Mouse (Mus musculus) forebrain, embryonic 16.5 days (tissue): Measurements from ENCODE around the gene Card14. TPM values are rescaled to one million over a fixed set of nuclear protein-coding genes. Genes with fewer than 3 reads are reported as not detected.

Source experiments
- ATAC-seq: fragments of 200-750 bp; cut with Nextera tagmentation; 2 replicates; pipeline ENCODE4 v1.8.0; 2017; ENCODE audit warnings: mild to moderate bottlenecking, moderate library complexity
- H3K27ac ChIP-seq: fragments of 300-500 bp; sonication (generic); 2 replicates; pipeline ENCODE4 v1.5.1; 2014; ENCODE audit warnings: low read length, control low read depth
- H3K27me3 ChIP-seq: fragments of 300-500 bp; sonication (generic); replicated peaks from 2 replicates; pipeline ENCODE4 v1.6.1; 2014; ENCODE audit warnings: low read length; ENCODE audit not compliant: control insufficient read depth, insufficient read depth
- H3K36me3 ChIP-seq: fragments of 300-500 bp; sonication (generic); 2 replicates; pipeline ENCODE4 v1.6.1; 2014; ENCODE audit not compliant: control insufficient read depth, insufficient read depth
- H3K4me1 ChIP-seq: fragments of 300-500 bp; sonication (generic); replicated peaks from 2 replicates; pipeline ENCODE4 v1.6.1; 2014; ENCODE audit warnings: low read length; ENCODE audit not compliant: control insufficient read depth, insufficient read depth
- H3K4me2 ChIP-seq: fragments of 300-500 bp; sonication (generic); 2 replicates; pipeline ENCODE4 v1.6.1; 2014; ENCODE audit warnings: mild to moderate bottlenecking, low read length, control low read depth
- H3K4me3 ChIP-seq: fragments of 300-500 bp; sonication (generic); replicated peaks from 2 replicates; pipeline ENCODE4 v1.5.1; 2014; ENCODE audit warnings: mild to moderate bottlenecking, low read length, control low read depth
- H3K9ac ChIP-seq: fragments of 300-500 bp; sonication (generic); replicated peaks from 2 replicates; pipeline ENCODE4 v1.6.1; 2014; ENCODE audit warnings: low read depth, low read length, control low read depth
- H3K9me3 ChIP-seq: fragments of 300-500 bp; sonication (generic); 2 replicates; pipeline ENCODE4 v1.6.1; 2016; ENCODE audit warnings: low read length; ENCODE audit not compliant: control insufficient read depth
- WGBS: fragments of 180-500 bp; shearing (Covaris S2); extraction: QIAGEN DNeasy Blood & Tissue Kit; methylation state at CpG from one replicate; pipeline ENCODE4 v1.1.7; 2014; 5-methylcytosine and 5-hydroxymethylcytosine counted together
- polyA plus RNA-seq: library from polyadenylated mRNA; unstranded; fragments of >200 nt; fragmentation: Nextera tagmentation; extraction: Ambion mirVana; gene quantifications from 2 replicates; pipeline ENCODE4 v1.2.1, GENCODE M21; 2015

The Card14 gene
- 0.13 and 0.40 TPM in 2 replicates for polyA plus RNA-seq

DNA sequence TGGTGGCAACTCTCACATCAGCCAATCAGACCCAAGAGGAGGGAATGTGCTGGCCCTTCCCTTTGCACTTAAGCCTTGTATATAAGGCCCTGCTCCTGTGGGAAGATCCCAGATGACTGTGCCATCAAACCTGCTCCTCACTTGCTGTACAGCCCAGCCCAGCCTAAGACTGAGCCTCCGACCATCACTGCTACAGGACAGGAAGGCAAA is at the start of gene Card14:
Gene Card14, plus strand, starts transcription at position 111 of the 210 bp plus-strand sequence.
- Histone ChIP-seq H3K4me2 (no peak within 1 kb of the TSS), H3K4me1 (no peaks in the 10 kb centered on the region), H3K27ac (no peak within 1 kb of the TSS), H3K9me3 (no peaks in the 10 kb centered on the region), H3K27me3 (peaks cover 5% of the 10 kb centered on the region; the same call in 1 of the 2 replicates), H3K9ac (no peak within 1 kb of the TSS), H3K36me3 (no peaks in the 10 kb centered on the region), H3K4me3 (no peak within 1 kb of the TSS)
- WGBS, result 74% methylated on average over 1 of the region's 1 CpGs
- ATAC-seq, result no peak

DNA sequence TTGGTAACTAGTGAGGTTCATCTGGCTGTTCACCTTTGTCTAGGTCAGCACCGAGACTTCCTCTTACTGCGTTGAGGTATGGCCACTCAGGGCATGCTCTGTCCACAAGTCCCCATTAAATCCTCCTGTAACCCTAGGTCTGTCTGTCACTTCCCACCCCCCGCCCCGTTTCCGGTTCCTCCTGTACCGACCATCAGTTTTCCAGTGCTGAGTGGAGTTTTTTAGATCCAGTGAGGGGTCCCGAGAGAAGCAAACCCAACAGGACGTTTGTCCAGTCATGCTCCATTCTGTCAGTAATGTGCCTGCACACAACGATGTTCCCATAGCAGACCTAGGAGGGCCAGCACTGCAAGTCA is 49.4 kb upstream of the Card14 start:
- Histone ChIP-seq H3K4me2 (peak overlapping the region; percentile 53), H3K27me3 (no peaks in the 10 kb centered on the region), H3K4me3 (peak overlapping the region; percentile 32), H3K4me1 (no peaks in the 10 kb centered on the region), H3K9me3 (no peaks in the 10 kb centered on the region), H3K36me3 (no peaks in the 10 kb centered on the region), H3K27ac (no peak overlapping the region), H3K9ac (no peak overlapping the region)
- 76% methylated on average over 9 of the region's 9 CpGs for WGBS
- no peak for ATAC-seq

DNA sequence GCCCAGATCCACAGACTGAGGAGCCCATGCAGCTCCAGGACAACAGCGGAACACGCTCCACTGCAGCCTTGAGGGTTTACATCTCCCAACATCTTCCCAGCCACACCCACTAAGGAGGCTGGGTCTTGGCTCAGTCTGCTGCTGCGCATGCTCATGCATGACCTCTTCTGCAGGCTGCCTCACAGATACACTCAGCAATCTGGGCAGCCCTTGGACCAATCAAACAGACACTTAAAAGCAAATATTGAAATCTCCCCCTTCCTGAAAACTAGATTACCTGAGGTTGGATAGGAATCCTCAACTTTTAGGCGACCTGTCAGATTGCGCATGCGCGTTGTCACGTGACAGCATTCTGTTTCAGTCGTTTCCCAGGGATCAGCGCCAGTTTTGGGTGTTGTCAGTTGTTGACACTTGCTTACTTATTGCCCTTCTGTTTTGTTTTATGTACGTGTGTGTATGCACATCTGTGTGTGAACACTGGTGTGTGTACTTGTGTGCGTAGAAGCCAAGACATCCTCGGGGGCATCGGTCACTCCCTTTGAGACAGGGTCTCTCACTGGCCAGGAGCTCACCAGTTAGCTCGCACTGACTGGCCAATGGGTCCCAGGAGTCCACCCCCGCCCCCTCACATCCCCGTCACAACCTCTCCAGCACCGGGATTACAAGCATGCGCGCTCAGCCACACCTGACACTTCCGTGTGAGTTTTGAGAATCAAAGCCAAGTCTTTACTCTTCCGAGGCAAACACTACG is 48.8 kb upstream of the Card14 start:
- Histone ChIP-seq H3K4me3 (peak overlapping the region; percentile 32), H3K9ac (peak overlapping the region; percentile 29; the same call in 1 of the 2 replicates), H3K4me2 (peak overlapping the region; percentile 53), H3K36me3 (no peaks in the 10 kb centered on the region), H3K9me3 (no peaks in the 10 kb centered on the region), H3K27ac (no peak overlapping the region), H3K27me3 (no peaks in the 10 kb centered on the region), H3K4me1 (no peaks in the 10 kb centered on the region)
- ATAC-seq, result peak; percentile 81
- WGBS, result 69% methylated on average over 23 of the region's 23 CpGs

DNA sequence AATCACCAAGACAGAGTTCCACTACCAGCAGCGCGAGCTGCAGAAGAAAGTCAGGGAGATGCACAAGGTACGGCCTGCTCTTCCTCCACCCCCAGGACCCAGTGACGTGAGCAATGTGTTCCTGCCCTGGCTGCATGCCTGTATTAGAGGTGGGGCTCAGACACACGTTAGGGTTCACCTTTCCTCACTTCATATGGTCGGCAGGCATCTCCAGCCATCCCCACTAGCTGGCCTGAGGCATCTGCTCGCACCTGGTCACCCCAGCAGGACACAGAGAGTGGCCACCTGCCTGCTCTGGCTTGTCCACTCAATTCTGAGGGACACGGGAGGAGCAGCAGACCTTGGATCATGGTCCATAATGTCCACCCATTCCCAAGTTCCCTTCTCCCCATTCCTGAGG is 47.6 kb upstream of the Card14 start:
- 87% methylated on average over 8 of the region's 8 CpGs for WGBS
- no peaks in the 10 kb centered on the region for H3K27me3 ChIP-seq
- H3K9ac ChIP-seq, result no peak overlapping the region
- H3K27ac ChIP-seq, result no peak overlapping the region
- no peak overlapping the region for H3K4me3 ChIP-seq
- ATAC-seq, result no peak
- no peaks in the 10 kb centered on the region for H3K9me3 ChIP-seq
- H3K36me3 ChIP-seq, result no peaks in the 10 kb centered on the region
- H3K4me2 ChIP-seq, result no peak overlapping the region
- H3K4me1 ChIP-seq, result no peaks in the 10 kb centered on the region

DNA sequence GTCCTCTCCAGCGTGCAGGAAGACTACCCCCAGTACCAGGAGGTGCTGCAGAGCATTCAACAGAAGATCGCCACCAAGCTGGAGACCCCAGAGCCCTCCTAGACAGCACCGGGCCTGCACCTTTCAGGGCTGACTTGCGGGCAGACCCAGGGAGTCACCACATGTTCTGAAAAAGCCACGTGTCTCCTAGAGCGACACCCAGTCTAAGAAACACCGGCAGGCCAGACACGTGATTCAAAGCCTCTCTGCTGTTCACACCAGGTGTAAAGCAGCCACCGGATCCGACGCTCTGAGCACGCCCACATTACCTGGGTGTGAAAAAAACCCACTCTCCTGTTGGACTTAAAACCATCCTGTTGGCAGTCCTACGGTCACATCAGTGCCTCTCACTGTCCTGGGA is 43.2 kb upstream of the Card14 start:
- no peak for ATAC-seq

DNA sequence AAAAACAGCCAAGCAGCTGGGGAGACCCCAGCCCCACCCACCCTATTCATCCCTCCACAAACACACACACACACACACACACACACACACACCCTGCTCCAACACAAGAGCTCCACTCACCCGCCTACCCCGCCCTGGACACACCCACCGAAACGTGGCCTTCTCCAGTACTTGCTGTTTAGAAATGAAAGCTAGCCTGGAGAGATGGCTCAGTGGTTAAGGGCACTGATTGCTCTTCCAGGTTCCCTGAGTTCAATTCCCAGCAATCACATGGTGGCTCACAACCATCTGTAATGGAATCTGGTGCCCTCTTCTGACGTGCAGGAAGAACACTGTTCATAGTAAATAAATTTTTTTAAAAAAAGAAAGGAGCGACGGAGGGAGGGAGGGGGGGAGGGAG is 41.8 kb upstream of the Card14 start:
- WGBS, result 81% methylated on average over 7 of the region's 7 CpGs
- H3K4me3 ChIP-seq, result no peak overlapping the region
- no peak overlapping the region for H3K4me2 ChIP-seq
- no peak overlapping the region for H3K27ac ChIP-seq
- no peaks in the 10 kb centered on the region for H3K27me3 ChIP-seq
- peaks cover 15% of the 10 kb centered on the region for H3K4me1 ChIP-seq
- no peaks in the 10 kb centered on the region for H3K9me3 ChIP-seq
- ATAC-seq, result no peak
- no peak overlapping the region for H3K9ac ChIP-seq
- H3K36me3 ChIP-seq, result no peaks in the 10 kb centered on the region

More for the DNA sequence above, 43.2 kb upstream of the Card14 start:
- Histone ChIP-seq H3K4me2 (no peak overlapping the region), H3K9ac (no peak overlapping the region), H3K4me1 (peaks cover 15% of the 10 kb centered on the region), H3K36me3 (no peaks in the 10 kb centered on the region), H3K9me3 (no peaks in the 10 kb centered on the region), H3K4me3 (no peak overlapping the region), H3K27ac (no peak overlapping the region), H3K27me3 (no peaks in the 10 kb centered on the region)
- WGBS, result 93% methylated on average over 13 of the region's 13 CpGs

DNA sequence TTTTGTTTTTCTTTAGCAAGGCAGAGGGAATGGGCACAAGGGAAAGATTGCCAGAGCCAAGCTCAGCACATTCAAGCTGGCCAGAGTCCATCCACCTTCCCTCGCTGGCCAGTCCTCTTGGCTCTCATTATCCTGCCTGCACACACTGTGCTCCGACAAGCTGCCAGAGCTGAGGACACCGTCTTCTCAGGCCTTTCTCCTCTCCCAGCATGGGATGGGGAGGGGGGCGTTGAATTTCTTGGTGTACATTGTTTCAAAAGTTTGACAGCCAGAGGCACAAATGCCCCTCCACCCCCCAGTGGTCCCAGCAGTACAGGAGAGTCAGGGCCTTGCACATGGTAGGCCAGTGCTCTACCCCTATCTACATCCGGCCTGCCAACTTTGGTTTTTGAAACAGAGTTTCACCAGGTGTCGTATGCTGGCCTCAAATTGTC is 40.3 kb upstream of the Card14 start:
- peak; percentile 53 for ATAC-seq
- H3K27me3 ChIP-seq, result no peaks in the 10 kb centered on the region
- H3K9me3 ChIP-seq, result no peaks in the 10 kb centered on the region
- H3K4me2 ChIP-seq, result peak overlapping the region; percentile 83
- no peak overlapping the region for H3K27ac ChIP-seq
- H3K4me1 ChIP-seq, result peaks cover 15% of the 10 kb centered on the region
- no peak overlapping the region for H3K4me3 ChIP-seq
- 21% methylated on average over 6 of the region's 6 CpGs for WGBS
- no peaks in the 10 kb centered on the region for H3K36me3 ChIP-seq
- H3K9ac ChIP-seq, result peak overlapping the region; percentile 24; the same call in 1 of the 2 replicates

DNA sequence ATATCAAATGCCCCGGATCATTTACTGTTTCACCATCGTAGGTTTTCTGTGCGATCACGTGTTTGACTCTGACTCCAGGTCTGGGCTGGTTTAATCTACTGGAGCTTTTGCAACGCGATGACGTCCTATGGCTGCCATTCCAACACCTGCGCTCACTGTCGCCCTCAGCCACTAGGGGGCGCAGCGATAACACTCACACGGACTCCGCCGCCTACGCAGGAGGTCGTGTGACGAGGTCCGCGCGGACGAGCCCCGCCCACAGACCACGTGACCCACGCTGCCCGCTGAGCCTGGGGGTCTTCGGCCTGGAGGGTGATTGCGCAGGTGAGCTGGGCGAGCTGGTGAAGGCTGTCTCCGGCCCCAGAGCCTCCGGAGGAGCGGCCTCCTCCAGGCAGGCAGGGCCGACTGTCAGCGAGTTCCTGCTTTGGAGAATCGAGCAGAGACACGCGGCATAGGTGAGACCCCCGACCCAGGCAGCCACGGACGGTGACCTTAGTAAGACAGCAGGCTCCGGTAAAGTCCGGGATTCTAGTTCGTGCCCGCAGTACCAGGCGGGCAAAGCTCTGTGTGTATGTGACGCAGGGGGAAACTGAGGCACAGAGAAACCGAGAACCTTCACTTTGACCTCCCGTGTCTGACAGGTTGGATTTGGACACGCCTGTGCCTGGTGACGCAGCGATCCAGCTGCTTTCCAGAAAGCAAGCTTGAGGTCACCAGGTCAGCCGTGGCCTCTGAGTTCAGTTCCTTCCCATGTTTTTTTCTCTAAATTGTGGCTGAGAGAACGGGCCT is 39.6 kb upstream of the Card14 start, which contains the start of gene Gaa:
Gene Gaa, plus strand, starts transcription at position 120 of the 789 bp plus-strand sequence.
- WGBS, result 3% methylated on average over 52 of the region's 52 CpGs

DNA sequence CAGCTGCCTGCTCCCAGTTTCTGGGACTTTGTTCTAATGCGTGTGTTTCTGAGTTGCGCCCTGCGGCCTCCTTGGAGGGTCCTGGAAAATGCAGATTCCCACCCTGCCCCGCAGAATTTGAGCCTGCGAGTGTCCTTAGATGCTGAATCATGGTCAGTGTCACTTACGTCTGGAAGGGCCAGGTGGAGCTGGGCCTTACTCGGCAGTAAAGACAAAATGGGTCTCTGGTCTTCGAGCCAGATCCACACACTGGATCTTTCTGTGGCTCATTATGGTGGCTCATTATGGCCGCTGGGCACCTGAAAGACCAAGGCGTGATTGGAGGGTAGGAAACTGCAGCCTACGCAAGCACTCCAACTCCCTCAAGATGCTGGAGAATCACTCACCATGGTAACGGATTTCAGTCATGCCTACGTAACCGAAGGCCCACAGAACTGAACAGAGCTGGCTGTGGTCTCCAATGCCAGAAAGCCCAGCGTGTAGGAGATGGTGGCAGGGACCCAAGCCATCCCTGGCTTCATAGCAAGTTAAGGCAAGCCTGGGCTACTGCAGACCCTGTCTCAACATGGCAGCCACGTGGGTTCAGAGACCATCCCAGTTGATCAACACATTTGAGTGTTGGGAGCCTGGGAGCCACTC is 38.9 kb upstream of the Card14 start:
- H3K36me3 ChIP-seq, result peaks cover 6% of the 10 kb centered on the region
- peaks cover 15% of the 10 kb centered on the region for H3K4me1 ChIP-seq
- H3K27ac ChIP-seq, result no peak overlapping the region
- peak overlapping the region; percentile 68; the same call in 1 of the 2 replicates for H3K9ac ChIP-seq
- H3K4me3 ChIP-seq, result peak overlapping the region; percentile 61
- no peaks in the 10 kb centered on the region for H3K9me3 ChIP-seq
- ATAC-seq, result no peak
- no peaks in the 10 kb centered on the region for H3K27me3 ChIP-seq
- peak overlapping the region; percentile 83 for H3K4me2 ChIP-seq
- 72% methylated on average over 16 of the region's 16 CpGs for WGBS

More for the DNA sequence above, 39.6 kb upstream of the Card14 start, which contains the start of gene Gaa:
- peak; percentile 73 for ATAC-seq
- Histone ChIP-seq H3K27ac (no peak within 1 kb of the TSS), H3K4me1 (peaks cover 15% of the 10 kb centered on the region), H3K27me3 (no peaks in the 10 kb centered on the region), H3K36me3 (peaks cover 3% of the 10 kb centered on the region), H3K4me3 (peak within 1 kb of the TSS; percentile 61), H3K9me3 (no peaks in the 10 kb centered on the region), H3K9ac (peak within 1 kb of the TSS; percentile 68), H3K4me2 (peak within 1 kb of the TSS; percentile 83)
